Mouse (Mus musculus) stomach, postnatal 0 days (tissue): ENCODE measurements around the gene Ccdc12.
A peak's percentile ranks its signal among the peaks of the same experiment; 100 is the strongest.

Experiments
- CTCF ChIP-seq: IDR thresholded peaks from 2 replicates; pipeline ENCODE4 v1.5.1; 2016; ENCODE audit warnings: antibody characterized with exemption, low read depth, mild to moderate bottlenecking, moderate library complexity
- EP300 ChIP-seq: optimal IDR thresholded peaks from 2 replicates; pipeline ENCODE3; 2016; ENCODE audit warnings: antibody characterized with exemption

GRCm38 (mm10) chr9:110631191-110631590 lies 25.1 kb upstream of the Ccdc12 start:
- TF ChIP-seq EP300 (no peak), CTCF (peak; percentile 75)
